Mouse (Mus musculus): ENCODE measurements around the gene Ercc6. TPM values are rescaled to one million over a fixed set of nuclear protein-coding genes. Genes with fewer than 3 reads are reported as not detected.

Ercc6 gene
- 24.0 and 24.9 TPM in 2 replicates for polyA plus RNA-seq (2015; fragmentation: Nextera tagmentation; extraction: Ambion mirVana)

GRCm38 (mm10) chr14:32513336-32514032 is at the start of gene Ercc6:
TSS of gene Ercc6 (plus strand) at chr14:32513521.
- peak; percentile 95 for ATAC-seq (ENCODE audit: low FRiP score, low read depth)
- under 1% methylated on average over 62 of the region's 62 CpGs for WGBS

GRCm38 (mm10) chr14:32464601-32465505 is 48.5 kb upstream of the Ercc6 start, which contains the start of gene Slc18a3:
TSS of gene Slc18a3 (minus strand) at chr14:32464850.
- under 1% methylated on average over 58 of the region's 70 CpGs for WGBS
- Histone ChIP-seq H3K4me2 (replicated peaks) (peak within 1 kb of the TSS; percentile 74), H3K36me3 (no peaks in the 10 kb centered on the region), H3K27ac (no peak within 1 kb of the TSS), H3K4me1 (peaks cover 29% of the 10 kb centered on the region), H3K9me3 (no peaks in the 10 kb centered on the region), H3K4me3 (peak within 1 kb of the TSS; percentile 44), H3K9ac (no peak within 1 kb of the TSS), H3K27me3 (peaks cover 91% of the 10 kb centered on the region)
- ATAC-seq (ENCODE audit: low FRiP score, low read depth), result no peak

More at GRCm38 (mm10) chr14:32513336-32514032, at the start of gene Ercc6:
- peaks cover 12% of the 10 kb centered on the region for H3K4me1 ChIP-seq
- no peaks in the 10 kb centered on the region for H3K9me3 ChIP-seq
- H3K36me3 ChIP-seq, result peaks cover 16% of the 10 kb centered on the region
- peak within 1 kb of the TSS; percentile 77 for H3K9ac ChIP-seq
- H3K27me3 ChIP-seq, result no peaks in the 10 kb centered on the region
- peak within 1 kb of the TSS; percentile 78 for H3K4me3 ChIP-seq
- H3K27ac ChIP-seq, result peak within 1 kb of the TSS; percentile 69; the same call in 1 of the 2 replicates
- peak within 1 kb of the TSS; percentile 82 for H3K4me2 ChIP-seq (replicated peaks)

GRCm38 (mm10) chr14:32465506-32465870 is 47.8 kb upstream of the Ercc6 start:
- Histone ChIP-seq H3K4me1 (peaks cover 29% of the 10 kb centered on the region), H3K9me3 (no peaks in the 10 kb centered on the region), H3K27ac (no peak overlapping the region), H3K4me2 (replicated peaks) (peak overlapping the region; percentile 74), H3K27me3 (peaks cover 85% of the 10 kb centered on the region), H3K9ac (no peak overlapping the region), H3K36me3 (no peaks in the 10 kb centered on the region), H3K4me3 (peak overlapping the region; percentile 44)
- 3% methylated on average over 8 of the region's 11 CpGs for WGBS
- no peak for ATAC-seq (ENCODE audit: low FRiP score, low read depth)

- Histone ChIP-seq H3K4me3 (peak within 1 kb of the TSS; percentile 44), H3K4me1 (peaks cover 27% of the 10 kb centered on the region), H3K27ac (no peak within 1 kb of the TSS), H3K9me3 (no peaks in the 10 kb centered on the region), H3K27me3 (peaks cover 81% of the 10 kb centered on the region), H3K36me3 (no peaks in the 10 kb centered on the region), H3K9ac (no peak within 1 kb of the TSS), H3K4me2 (replicated peaks) (peak within 1 kb of the TSS; percentile 74)
- ATAC-seq (ENCODE audit: low FRiP score, low read depth), result no peak
- 13% methylated on average over 13 of the region's 13 CpGs for WGBS
Measured at GRCm38 (mm10) chr14:32465889-32466288, 47.4 kb upstream of the Ercc6 start, which contains the start of gene Chat. TSS of gene Chat (minus strand) at chr14:32465989.

GRCm38 (mm10) chr14:32467606-32468005 is 45.7 kb upstream of the Ercc6 start:
- H3K4me2 ChIP-seq (replicated peaks), result no peak overlapping the region
- no peak overlapping the region for H3K9ac ChIP-seq
- no peak overlapping the region for H3K27ac ChIP-seq
- peaks cover 64% of the 10 kb centered on the region for H3K27me3 ChIP-seq
- H3K9me3 ChIP-seq, result no peaks in the 10 kb centered on the region
- H3K4me1 ChIP-seq, result peaks cover 27% of the 10 kb centered on the region
- no peaks in the 10 kb centered on the region for H3K36me3 ChIP-seq
- 2% methylated on average over 5 of the region's 5 CpGs for WGBS
- no peak overlapping the region for H3K4me3 ChIP-seq
- ATAC-seq (ENCODE audit: low FRiP score, low read depth), result no peak

GRCm38 (mm10) chr14:32472996-32473395 is 40.3 kb upstream of the Ercc6 start:
- 15% methylated on average over 4 of the region's 4 CpGs for WGBS
- Histone ChIP-seq H3K27me3 (peaks cover 16% of the 10 kb centered on the region), H3K9me3 (no peaks in the 10 kb centered on the region), H3K4me2 (replicated peaks) (no peak overlapping the region), H3K36me3 (no peaks in the 10 kb centered on the region), H3K4me3 (no peak overlapping the region), H3K4me1 (no peaks in the 10 kb centered on the region), H3K9ac (no peak overlapping the region), H3K27ac (no peak overlapping the region)
- no peak for ATAC-seq (ENCODE audit: low FRiP score, low read depth)

- WGBS, result 69% methylated on average over 6 of the region's 6 CpGs
- no peaks in the 10 kb centered on the region for H3K4me1 ChIP-seq
- no peak overlapping the region for H3K4me3 ChIP-seq
- H3K4me2 ChIP-seq (replicated peaks), result no peak overlapping the region
- no peak for ATAC-seq (ENCODE audit: low FRiP score, low read depth)
- no peaks in the 10 kb centered on the region for H3K36me3 ChIP-seq
- no peak overlapping the region for H3K27ac ChIP-seq
- no peaks in the 10 kb centered on the region for H3K9me3 ChIP-seq
- H3K9ac ChIP-seq, result no peak overlapping the region
- H3K27me3 ChIP-seq, result peaks cover 3% of the 10 kb centered on the region; the same call in 1 of the 2 replicates
Measured at GRCm38 (mm10) chr14:32476559-32476958, 36.8 kb upstream of the Ercc6 start.

- H3K27ac ChIP-seq, result no peak overlapping the region
- H3K4me1 ChIP-seq, result no peaks in the 10 kb centered on the region
- no peak overlapping the region for H3K4me3 ChIP-seq
- H3K36me3 ChIP-seq, result no peaks in the 10 kb centered on the region
- 0 out of 2 replicates have a peak, but pooled peaks cover 3% of the 10 kb centered on the region for H3K27me3 ChIP-seq
- no peak for ATAC-seq (ENCODE audit: low FRiP score, low read depth)
- no peak overlapping the region for H3K9ac ChIP-seq
- no peaks in the 10 kb centered on the region for H3K9me3 ChIP-seq
- H3K4me2 ChIP-seq (replicated peaks), result no peak overlapping the region
- 66% methylated on average over 1 of the region's 1 CpGs for WGBS
Measured at GRCm38 (mm10) chr14:32477581-32477980, 35.7 kb upstream of the Ercc6 start.

GRCm38 (mm10) chr14:32482061-32482460 is 31.3 kb upstream of the Ercc6 start:
- H3K4me1 ChIP-seq, result no peaks in the 10 kb centered on the region
- H3K4me2 ChIP-seq (replicated peaks), result no peak overlapping the region
- no peaks in the 10 kb centered on the region for H3K36me3 ChIP-seq
- no peak for ATAC-seq (ENCODE audit: low FRiP score, low read depth)
- 9% methylated on average over 3 of the region's 3 CpGs for WGBS
- no peak overlapping the region for H3K27ac ChIP-seq
- peaks cover 3% of the 10 kb centered on the region; the same call in 1 of the 2 replicates for H3K27me3 ChIP-seq
- no peaks in the 10 kb centered on the region for H3K9me3 ChIP-seq
- no peak overlapping the region for H3K4me3 ChIP-seq
- H3K9ac ChIP-seq, result no peak overlapping the region

- peaks cover 29% of the 10 kb centered on the region for H3K27me3 ChIP-seq
- no peak for ATAC-seq (ENCODE audit: low FRiP score, low read depth)
- no peaks in the 10 kb centered on the region for H3K36me3 ChIP-seq
- no peaks in the 10 kb centered on the region for H3K9me3 ChIP-seq
- H3K9ac ChIP-seq, result no peak overlapping the region
- WGBS, result 22% methylated on average over 13 of the region's 13 CpGs
- H3K27ac ChIP-seq, result no peak overlapping the region
- no peak overlapping the region for H3K4me3 ChIP-seq
- H3K4me1 ChIP-seq, result peaks cover 5% of the 10 kb centered on the region; the same call in 1 of the 2 replicates
- 0 out of 2 replicates have a peak overlapping the region, but pooled peaks have one; percentile 34 for H3K4me2 ChIP-seq (replicated peaks)
Measured at GRCm38 (mm10) chr14:32492521-32492920, 20.8 kb upstream of the Ercc6 start.

- Histone ChIP-seq H3K4me2 (replicated peaks) (no peak overlapping the region), H3K27me3 (peaks cover 27% of the 10 kb centered on the region), H3K36me3 (no peaks in the 10 kb centered on the region), H3K4me1 (peaks cover 5% of the 10 kb centered on the region; the same call in 1 of the 2 replicates), H3K9ac (no peak overlapping the region), H3K27ac (no peak overlapping the region), H3K4me3 (no peak overlapping the region), H3K9me3 (no peaks in the 10 kb centered on the region)
- 62% methylated on average over 8 of the region's 8 CpGs for WGBS
- ATAC-seq (ENCODE audit: low FRiP score, low read depth), result no peak
Measured at GRCm38 (mm10) chr14:32496115-32496850, 17.0 kb upstream of the Ercc6 start.

All from limb, embryonic 13.5 days (tissue).